Mouse (Mus musculus) colon, adult 2 months (tissue): ENCODE measurements around the gene Mcpt1. TPM values are rescaled to one million over a fixed set of nuclear protein-coding genes. Genes with fewer than 3 reads are reported as not detected.

Experiments
- polyA plus RNA-seq: library from polyadenylated mRNA; depleted of rRNA; stranded (reverse); fragments of >200 nt; gene quantifications from 2 replicates; pipeline ENCODE4 v1.2.3, GENCODE M21; 2012; rRNA removed

Gene Mcpt1
- 0.27 and 1.2 TPM in 2 replicates for polyA plus RNA-seq

GRCm38 (mm10) chr14:56017671-56018070 is at the start of gene Mcpt1:
Gene Mcpt1, plus strand, starts transcription at chr14:56017971.

GRCm38 (mm10) chr14:56030395-56030794 is 12.6 kb downstream of the Mcpt1 start, which contains the start of gene Mcpt9:
Gene Mcpt9, minus strand, starts transcription at chr14:56030495.

GRCm38 (mm10) chr14:56041792-56042191 is 24.0 kb downstream of the Mcpt1 start, which contains the start of gene Mcpt2:
Gene Mcpt2, plus strand, starts transcription at chr14:56042041.

GRCm38 (mm10) chr14:56062213-56062612 is 44.4 kb downstream of the Mcpt1 start, which contains the start of gene Mcpt4:
Gene Mcpt4, minus strand, starts transcription at chr14:56062313.

Other genes starting within 250 kb of the Mcpt1 start
- 7.3 and 12.7 TPM in 2 replicates for gene Adcy4, start 233.9 kb upstream of the Mcpt1 start, polyA plus RNA-seq
- 29.1 and 36.1 TPM in 2 replicates for gene Ripk3, start 229.1 kb upstream of the Mcpt1 start, polyA plus RNA-seq
- 20.1 and 23.7 TPM in 2 replicates for gene Nfatc4, start 194.8 kb upstream of the Mcpt1 start, polyA plus RNA-seq
- 4.1 and 4.5 TPM in 2 replicates for gene Nynrin, start 164.0 kb upstream of the Mcpt1 start, polyA plus RNA-seq
- gene Cbln3, start 133.6 kb upstream of the Mcpt1 start, polyA plus RNA-seq = 2.8 TPM in 2 replicates
- gene Khnyn, start 133.0 kb upstream of the Mcpt1 start, polyA plus RNA-seq = 44.3 and 49.9 TPM in 2 replicates
- 36.9 and 38.3 TPM in 2 replicates for gene Sdr39u1, start 117.7 kb upstream of the Mcpt1 start, polyA plus RNA-seq
- 0.52 and 0.98 TPM in 2 replicates for gene Cma1, start 73.3 kb upstream of the Mcpt1 start, polyA plus RNA-seq
- gene Cma2, start 67.0 kb upstream of the Mcpt1 start, polyA plus RNA-seq = not detected in 2 replicates
- gene Mcpt9, start 12.5 kb downstream of the Mcpt1 start, polyA plus RNA-seq = not detected in 2 replicates
- gene Mcpt2, start 24.1 kb downstream of the Mcpt1 start, polyA plus RNA-seq = 0.29 TPM in 1 of 2 replicates, not detected in the other
- gene Mcpt4, start 44.3 kb downstream of the Mcpt1 start, polyA plus RNA-seq = 0.16 and 0.17 TPM in 2 replicates
- gene Mcpt8, start 67.3 kb downstream of the Mcpt1 start, polyA plus RNA-seq = not detected in 2 replicates
- gene Ctsg, start 84.6 kb downstream of the Mcpt1 start, polyA plus RNA-seq = not detected in 2 replicates
- gene Gzme, start 102.7 kb downstream of the Mcpt1 start, polyA plus RNA-seq = not detected in 2 replicates
- not detected in 2 replicates for gene Gzmd, start 114.6 kb downstream of the Mcpt1 start, polyA plus RNA-seq
- not detected in 2 replicates for gene Gzmg, start 141.6 kb downstream of the Mcpt1 start, polyA plus RNA-seq
- gene Gzmn, start 156.6 kb downstream of the Mcpt1 start, polyA plus RNA-seq = not detected in 2 replicates
- gene Gzmf, start 193.4 kb downstream of the Mcpt1 start, polyA plus RNA-seq = not detected in 2 replicates
- not detected in 2 replicates for gene Gzmc, start 216.7 kb downstream of the Mcpt1 start, polyA plus RNA-seq
- gene Gzmb, start 244.3 kb downstream of the Mcpt1 start, polyA plus RNA-seq = 0.47 and 1.1 TPM in 2 replicates